Mouse (Mus musculus) lung, postnatal 0 days (tissue): ENCODE results near the gene 4930556J24Rik.

Experiments
- CTCF ChIP-seq: IDR thresholded peaks from 2 replicates; pipeline ENCODE4 v1.5.1; 2016; ENCODE audit warnings: antibody characterized with exemption, mild to moderate bottlenecking
- EP300 ChIP-seq: IDR thresholded peaks from 2 replicates; pipeline ENCODE4 v1.6.1; 2016; ENCODE audit warnings: antibody characterized with exemption, mild to moderate bottlenecking, control low read depth

DNA sequence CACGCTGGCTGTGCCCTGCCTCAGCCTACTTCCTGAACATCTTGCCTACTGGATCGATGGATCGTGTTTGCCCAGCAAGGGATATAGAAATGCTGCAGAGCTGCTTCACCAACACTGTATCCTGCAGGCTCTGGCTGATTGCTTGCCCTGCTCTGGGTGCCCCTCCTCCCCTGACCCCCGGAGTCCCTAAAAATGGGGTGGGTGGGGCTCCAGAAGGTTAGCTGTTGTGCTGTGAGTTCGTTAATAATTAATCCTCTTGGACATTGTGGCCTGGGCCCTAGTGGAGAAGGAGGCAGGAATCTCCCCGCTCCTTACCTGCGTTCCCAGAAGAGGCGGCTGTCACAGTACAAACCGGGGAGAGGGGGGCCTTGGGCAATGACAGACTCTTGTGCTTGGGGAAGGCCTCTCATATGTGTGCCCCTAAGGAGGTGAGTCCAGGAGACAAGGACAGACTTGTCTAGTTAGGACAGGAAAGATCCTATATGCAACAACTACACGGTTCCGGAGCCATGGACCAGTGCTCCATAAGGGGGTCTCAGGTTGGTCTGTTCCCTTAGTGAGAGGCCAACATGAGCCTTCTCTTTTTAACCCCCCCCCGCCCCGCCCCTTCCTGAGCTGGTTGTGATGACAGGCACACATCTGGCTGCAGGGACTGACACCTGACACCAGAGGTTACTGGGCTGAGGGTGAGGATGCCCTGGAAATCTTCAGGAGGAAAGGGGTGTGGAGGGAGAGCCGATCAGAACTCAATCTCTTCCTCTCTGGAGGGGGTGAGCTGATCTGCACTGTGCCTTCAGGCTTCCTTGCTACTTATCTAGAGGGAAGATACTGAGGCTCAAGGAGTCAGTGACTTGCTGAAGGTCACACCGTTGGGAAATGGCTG is 7.5 kb upstream of the 4930556J24Rik start:
- TF ChIP-seq EP300 (no peak), CTCF (no peak)
